Mouse (Mus musculus): Measurements from ENCODE around the gene Tbc1d20. TPM values are rescaled to one million over a fixed set of nuclear protein-coding genes. Genes with fewer than 3 reads are reported as not detected.

The Tbc1d20 gene
- total and polyA plus RNA-seq, 2 experiments from 2014 or later, result 26.9 to 57.1 TPM

DNA sequence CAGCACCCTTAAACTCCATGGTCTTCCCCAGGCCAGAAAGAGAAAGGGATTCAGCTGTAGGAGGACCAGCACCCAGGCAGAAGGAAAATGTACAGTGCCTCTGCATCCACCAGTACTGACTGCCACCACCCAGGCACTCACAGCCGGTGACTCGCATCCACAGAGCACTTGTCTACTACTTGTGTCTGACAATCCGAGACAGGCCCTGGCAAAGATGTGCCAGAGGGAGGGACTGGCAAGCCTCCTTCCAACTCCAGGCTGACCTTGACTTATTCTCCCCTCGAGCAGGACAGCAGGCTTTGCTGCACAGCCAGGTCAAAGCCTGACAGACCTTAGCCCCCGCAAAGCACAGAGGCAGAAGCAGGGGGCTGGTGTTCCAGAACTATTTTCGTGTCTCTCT, 23.4 kb downstream of the Tbc1d20 start:
- 91% methylated on average over 6 of the region's 6 CpGs for WGBS
- DNase-seq (ENCODE audit: low spot score) (no peak), ATAC-seq (ENCODE audit: low FRiP score) (no peak)
- Histone ChIP-seq H3K9me3 (ENCODE audit: low read length) (no peaks in the 10 kb centered on the region), H3K27ac (ENCODE audit: low read depth, low read length) (no peak overlapping the region), H3K4me3 (ENCODE audit: low read depth, low read length) (no peak overlapping the region), H3K9ac (replicated peaks; ENCODE audit: low read length, poor library complexity, severe bottlenecking) (no peak overlapping the region), H3K36me3 (ENCODE audit: insufficient read depth, low read length) (peaks cover 59% of the 10 kb centered on the region), H3K27me3 (ENCODE audit: insufficient read depth, low read length) (no peaks in the 10 kb centered on the region), H3K4me1 (ENCODE audit: insufficient read depth, low read length) (no peaks in the 10 kb centered on the region), H3K4me2 (ENCODE audit: low read depth, low read length, poor library complexity, severe bottlenecking) (no peak overlapping the region)
- no peak for TF ChIP-seq CTCF (IDR thresholded peaks at IDR 0.05)

DNA sequence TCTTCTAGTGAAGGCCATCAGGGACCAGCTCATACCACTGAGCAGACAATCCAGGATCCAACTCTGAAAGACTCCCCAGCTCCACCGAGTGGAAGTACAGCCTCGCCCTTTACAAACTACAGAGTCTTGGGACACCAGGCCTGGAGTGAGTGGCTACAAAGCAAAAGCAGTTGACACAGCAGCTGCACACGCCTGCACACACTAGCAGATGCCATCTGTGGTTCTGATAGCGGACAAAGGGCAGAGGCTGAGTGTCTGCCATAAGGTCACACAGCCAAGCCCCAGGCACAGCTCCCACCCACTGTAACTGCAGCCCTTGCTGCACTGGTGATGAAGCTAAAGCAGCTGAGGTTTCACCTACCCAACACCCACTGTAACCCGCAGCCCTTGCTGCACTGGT, 27.9 kb downstream of the Tbc1d20 start:
- Histone ChIP-seq H3K4me2 (ENCODE audit: low read depth, low read length, poor library complexity, severe bottlenecking) (no peak overlapping the region), H3K4me1 (ENCODE audit: insufficient read depth, low read length) (no peaks in the 10 kb centered on the region), H3K27ac (ENCODE audit: low read depth, low read length) (no peak overlapping the region), H3K9me3 (ENCODE audit: low read length) (no peaks in the 10 kb centered on the region), H3K27me3 (ENCODE audit: insufficient read depth, low read length) (no peaks in the 10 kb centered on the region), H3K4me3 (ENCODE audit: low read depth, low read length) (no peak overlapping the region), H3K9ac (replicated peaks; ENCODE audit: low read length, poor library complexity, severe bottlenecking) (no peak overlapping the region), H3K36me3 (ENCODE audit: insufficient read depth, low read length) (peaks cover 71% of the 10 kb centered on the region)
- no peak for ATAC-seq (ENCODE audit: low FRiP score)
- TF ChIP-seq CTCF (IDR thresholded peaks at IDR 0.05), result no peak
- no peak for DNase-seq (ENCODE audit: low spot score)
- WGBS, result 93% methylated on average over 5 of the region's 5 CpGs

DNA sequence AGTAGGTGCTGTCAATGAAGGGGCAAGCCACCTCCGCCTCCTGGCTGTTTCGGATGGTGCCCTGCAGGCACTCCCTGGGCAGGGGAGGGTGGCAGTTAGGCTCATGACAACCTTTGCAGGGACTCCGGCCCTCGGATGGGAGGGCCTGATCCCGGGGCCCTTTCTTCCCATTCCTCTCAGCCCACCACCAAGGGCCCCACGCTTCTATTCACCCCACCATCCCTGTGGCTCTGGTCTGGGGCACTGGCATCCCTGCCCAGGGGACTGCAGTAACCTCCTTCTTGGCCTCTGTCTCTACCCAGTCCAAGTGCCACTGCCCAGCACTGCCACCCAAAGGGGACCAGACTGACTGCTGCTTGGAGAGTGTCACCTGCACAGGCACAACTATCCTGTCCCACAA, 28.6 kb downstream of the Tbc1d20 start:
- Histone ChIP-seq H3K27ac (ENCODE audit: low read depth, low read length) (no peak overlapping the region), H3K4me1 (ENCODE audit: insufficient read depth, low read length) (no peaks in the 10 kb centered on the region), H3K4me3 (ENCODE audit: low read depth, low read length) (no peak overlapping the region), H3K36me3 (ENCODE audit: insufficient read depth, low read length) (peaks cover 73% of the 10 kb centered on the region), H3K27me3 (ENCODE audit: insufficient read depth, low read length) (no peaks in the 10 kb centered on the region), H3K9ac (replicated peaks; ENCODE audit: low read length, poor library complexity, severe bottlenecking) (no peak overlapping the region), H3K4me2 (ENCODE audit: low read depth, low read length, poor library complexity, severe bottlenecking) (no peak overlapping the region), H3K9me3 (ENCODE audit: low read length) (no peaks in the 10 kb centered on the region)
- DNase-seq (ENCODE audit: low spot score), result no peak
- no peak for ATAC-seq (ENCODE audit: low FRiP score)
- WGBS, result 96% methylated on average over 6 of the region's 6 CpGs
- TF ChIP-seq CTCF (IDR thresholded peaks at IDR 0.05), result no peak

DNA sequence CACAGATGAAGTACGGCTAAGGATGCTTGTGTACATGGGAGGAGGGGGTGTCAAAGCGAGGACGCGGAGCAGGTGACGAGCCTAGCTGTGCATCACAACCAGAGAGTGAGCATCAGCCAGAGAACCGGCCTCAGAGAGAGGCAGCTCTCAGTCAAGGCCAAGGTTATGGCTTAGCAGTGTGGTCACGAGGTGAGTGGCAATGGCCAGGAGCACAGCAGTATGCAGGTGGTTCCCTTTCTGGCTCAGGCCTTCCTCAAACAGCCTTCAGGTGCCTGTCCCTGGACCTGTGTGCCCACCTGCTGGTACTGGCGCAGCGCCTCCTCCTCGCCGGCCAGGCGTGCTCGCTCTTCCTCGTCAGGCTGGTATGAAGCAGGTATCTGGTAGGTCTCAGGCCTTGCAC, 30.3 kb downstream of the Tbc1d20 start:
- Histone ChIP-seq H3K4me3 (ENCODE audit: low read depth, low read length) (no peak overlapping the region), H3K36me3 (ENCODE audit: insufficient read depth, low read length) (peaks cover 69% of the 10 kb centered on the region)
- ATAC-seq (ENCODE audit: low FRiP score), result no peak

DNA sequence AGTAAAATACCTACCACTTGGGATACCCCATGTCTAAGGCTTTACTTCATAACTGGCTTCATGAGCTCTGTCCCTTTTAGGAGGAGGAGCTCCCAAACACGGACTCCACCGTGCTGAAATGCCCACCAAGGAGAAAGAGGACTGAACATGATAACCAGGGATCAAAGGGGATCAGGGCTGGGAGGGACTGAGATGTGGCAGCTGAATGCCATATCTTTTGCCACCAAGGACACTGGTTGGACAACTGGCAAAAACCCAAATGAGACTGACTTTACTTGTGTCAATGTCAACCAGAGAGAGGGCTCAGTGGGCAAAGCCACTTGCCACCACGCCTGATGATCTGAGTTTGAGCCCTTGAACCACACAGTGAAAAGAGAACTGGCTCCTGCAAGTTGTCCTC, 31.2 kb downstream of the Tbc1d20 start:
- Histone ChIP-seq H3K27ac (ENCODE audit: low read depth, low read length) (no peak overlapping the region), H3K36me3 (ENCODE audit: insufficient read depth, low read length) (peaks cover 73% of the 10 kb centered on the region), H3K27me3 (ENCODE audit: insufficient read depth, low read length) (no peaks in the 10 kb centered on the region), H3K4me1 (ENCODE audit: insufficient read depth, low read length) (no peaks in the 10 kb centered on the region), H3K4me2 (ENCODE audit: low read depth, low read length, poor library complexity, severe bottlenecking) (no peak overlapping the region), H3K4me3 (ENCODE audit: low read depth, low read length) (no peak overlapping the region), H3K9ac (replicated peaks; ENCODE audit: low read length, poor library complexity, severe bottlenecking) (no peak overlapping the region), H3K9me3 (ENCODE audit: low read length) (no peaks in the 10 kb centered on the region)
- TF ChIP-seq CTCF (IDR thresholded peaks at IDR 0.05), result no peak
- 83% methylated on average over 3 of the region's 3 CpGs for WGBS
- DNase-seq (ENCODE audit: low spot score) (no peak), ATAC-seq (ENCODE audit: low FRiP score) (no peak)

More for the DNA sequence above, 30.3 kb downstream of the Tbc1d20 start:
- no peak for TF ChIP-seq CTCF (IDR thresholded peaks at IDR 0.05)
- 97% methylated on average over 14 of the region's 14 CpGs for whole genome bisulfite sequencing
- Histone ChIP-seq H3K4me1 (ENCODE audit: insufficient read depth, low read length) (no peaks in the 10 kb centered on the region), H3K27ac (ENCODE audit: low read depth, low read length) (no peak overlapping the region), H3K27me3 (ENCODE audit: insufficient read depth, low read length) (no peaks in the 10 kb centered on the region), H3K4me2 (ENCODE audit: low read depth, low read length, poor library complexity, severe bottlenecking) (no peak overlapping the region), H3K9me3 (ENCODE audit: low read length) (no peaks in the 10 kb centered on the region), H3K9ac (replicated peaks; ENCODE audit: low read length, poor library complexity, severe bottlenecking) (no peak overlapping the region)
- no peak for DNase-seq (ENCODE audit: low spot score)

DNA sequence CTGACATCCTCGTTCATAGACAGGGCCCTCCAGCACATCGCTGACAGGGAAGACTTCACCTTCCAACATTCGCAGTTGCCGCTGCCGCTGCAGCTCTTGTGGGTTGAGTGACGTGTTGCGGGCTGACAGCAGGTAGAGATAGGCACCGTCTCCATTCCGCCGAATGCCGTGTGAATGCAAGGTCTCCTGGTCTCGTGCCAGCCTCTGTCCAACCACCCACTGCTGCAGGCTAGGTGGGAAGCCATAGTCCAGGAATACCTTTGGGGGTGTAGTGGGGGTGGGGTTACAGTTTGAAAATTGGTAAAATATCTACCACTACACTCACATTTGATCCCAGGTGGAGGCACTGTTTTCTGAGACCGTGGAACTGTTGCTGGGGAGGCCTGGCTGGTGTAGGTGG, 32.5 kb downstream of the Tbc1d20 start:
- H3K27ac ChIP-seq (ENCODE audit: low read depth, low read length), result no peak overlapping the region
- H3K4me1 ChIP-seq (ENCODE audit: insufficient read depth, low read length), result peaks cover 4% of the 10 kb centered on the region
- TF ChIP-seq CTCF (IDR thresholded peaks at IDR 0.05), result no peak
- H3K36me3 ChIP-seq (ENCODE audit: insufficient read depth, low read length), result peaks cover 66% of the 10 kb centered on the region
- 94% methylated on average over 13 of the region's 13 CpGs for WGBS
- no peak for ATAC-seq (ENCODE audit: low FRiP score)
- H3K9me3 ChIP-seq (ENCODE audit: low read length), result no peaks in the 10 kb centered on the region
- H3K9ac ChIP-seq (replicated peaks; ENCODE audit: low read length, poor library complexity, severe bottlenecking), result no peak overlapping the region
- no peak overlapping the region for H3K4me2 ChIP-seq (ENCODE audit: low read depth, low read length, poor library complexity, severe bottlenecking)
- H3K4me3 ChIP-seq (ENCODE audit: low read depth, low read length), result no peak overlapping the region
- DNase-seq (ENCODE audit: low spot score), result no peak
- H3K27me3 ChIP-seq (ENCODE audit: insufficient read depth, low read length), result no peaks in the 10 kb centered on the region

Measured in midbrain, postnatal 0 days (tissue).